Mouse (Mus musculus) spleen, adult 2 months (tissue): ENCODE results near the gene Dbnl. TPM values are rescaled to one million over a fixed set of nuclear protein-coding genes. Genes with fewer than 3 reads are reported as not detected.
A peak's percentile ranks its signal among the peaks of the same experiment; 100 is the strongest.

Experiments used
- DNase-seq, 2 experiments: peaks; one replicate each; pipeline versions ENCODE4 v3.0.0 to v3.0.0-alpha.2; 2012 to 2021; ENCODE audit warnings: low spot score in 2 of 2, low read depth in 1 of 2
- H3K27ac ChIP-seq: fragments of 200-500 bp; 2 replicates; pipeline ENCODE4 v1.5.1; 2012; ENCODE audit warnings: low read length, inconsistent platforms; ENCODE audit not compliant: insufficient read depth
- H3K27me3 ChIP-seq: fragments of 200-500 bp; 2 replicates; pipeline ENCODE4 v1.6.1; 2012; ENCODE audit warnings: mild to moderate bottlenecking, moderate library complexity, low read length, inconsistent platforms; ENCODE audit not compliant: control insufficient read depth, insufficient read depth
- H3K36me3 ChIP-seq: fragments of 200-500 bp; 2 replicates; pipeline ENCODE4 v1.6.1; 2012; ENCODE audit warnings: mild to moderate bottlenecking, low read length, inconsistent platforms; ENCODE audit not compliant: control insufficient read depth, insufficient read depth
- H3K4me1 ChIP-seq: fragments of 200-500 bp; 2 replicates; pipeline ENCODE4 v1.6.1; 2011; ENCODE audit warnings: inconsistent platforms; ENCODE audit not compliant: control insufficient read depth, insufficient read depth, insufficient read length
- H3K4me3 ChIP-seq: fragments of 200-500 bp; 2 replicates; pipeline ENCODE4 v1.5.1; 2011; ENCODE audit warnings: mild to moderate bottlenecking, inconsistent platforms; ENCODE audit not compliant: insufficient read depth, insufficient read length; ENCODE audit errors: extremely low read depth
- CTCF ChIP-seq: fragments of 200-500 bp; IDR thresholded peaks from 2 replicates; pipeline ENCODE4 v1.5.1; 2011; ENCODE audit warnings: mild to moderate bottlenecking, inconsistent platforms; ENCODE audit not compliant: insufficient read depth, insufficient read length, insufficient replicate concordance; ENCODE audit errors: extremely low read depth
- POLR2A ChIP-seq: fragments of 200-500 bp; IDR thresholded peaks from 2 replicates; pipeline ENCODE4 v1.6.1; 2011; ENCODE audit warnings: low read depth, low read length, inconsistent platforms
- WGBS: fragments of 180-500 bp; shearing (Covaris S2); methylation state at CpG from one replicate; pipeline ENCODE4 v1.1.7; 2018; 5-methylcytosine and 5-hydroxymethylcytosine counted together
- polyA plus RNA-seq: library from polyadenylated mRNA; depleted of rRNA; stranded (reverse); fragments of >200 nt; gene quantifications from 2 replicates; pipeline ENCODE4 v1.2.3, GENCODE M21; 2012

Dbnl gene
- polyA plus RNA-seq, 1 experiment: 104 TPM

DNA sequence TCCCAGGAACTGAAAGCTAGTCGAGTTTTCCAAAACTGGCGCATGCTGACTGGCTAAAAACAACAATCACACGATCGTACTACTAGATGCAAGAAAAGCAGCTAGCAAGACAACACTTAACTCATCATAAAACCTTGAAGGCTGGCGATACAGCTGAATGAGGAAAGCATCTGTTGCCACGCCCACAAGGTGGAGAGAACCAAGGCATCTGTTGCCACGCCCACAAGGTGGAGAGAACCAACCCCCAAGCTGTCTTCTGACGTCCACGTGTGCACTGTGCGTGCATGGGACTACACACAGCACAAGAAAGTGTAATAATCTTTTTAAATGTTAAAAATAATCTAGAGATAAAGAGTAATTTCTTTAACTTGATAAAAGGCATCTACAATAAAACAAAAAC, 25.1 kb downstream of the Dbnl start:
- no peak overlapping the region for H3K4me3 ChIP-seq
- no peak overlapping the region for H3K27ac ChIP-seq
- no peaks in the 10 kb centered on the region for H3K36me3 ChIP-seq
- no peak for DNase-seq
- H3K27me3 ChIP-seq: no peaks in the 10 kb centered on the region
- 82% methylated on average over 10 of the region's 10 CpGs for WGBS
- H3K4me1 ChIP-seq: no peaks in the 10 kb centered on the region
- no peak for TF ChIP-seq POLR2A
- TF ChIP-seq CTCF: no peak

DNA sequence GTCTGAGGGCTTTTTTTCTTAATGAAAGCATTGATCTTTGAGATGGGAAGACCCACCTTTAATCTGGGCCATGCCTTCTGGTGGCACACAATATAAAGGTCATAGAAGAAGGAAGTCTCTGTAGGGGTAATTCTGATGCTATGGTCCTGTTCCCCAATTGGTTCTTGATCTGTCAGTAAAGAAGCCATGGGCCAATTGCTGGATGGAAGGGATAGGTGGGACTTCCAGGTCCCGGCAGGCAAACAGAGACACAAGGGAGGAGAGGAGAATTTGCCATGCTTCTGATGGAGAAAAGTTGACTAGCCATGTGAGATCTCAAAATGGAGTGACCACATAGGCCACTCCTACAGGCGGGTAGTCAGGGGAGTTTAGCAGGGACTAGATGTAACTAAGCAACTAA, 30.9 kb downstream of the Dbnl start:
- WGBS: 88% methylated on average over 2 of the region's 2 CpGs
- Histone ChIP-seq H3K4me1 (no peaks in the 10 kb centered on the region), H3K27ac (no peak overlapping the region), H3K36me3 (no peaks in the 10 kb centered on the region), H3K4me3 (no peak overlapping the region), H3K27me3 (no peaks in the 10 kb centered on the region)
- DNase-seq: no peak
- no peak for TF ChIP-seq CTCF
- TF ChIP-seq POLR2A: no peak

DNA sequence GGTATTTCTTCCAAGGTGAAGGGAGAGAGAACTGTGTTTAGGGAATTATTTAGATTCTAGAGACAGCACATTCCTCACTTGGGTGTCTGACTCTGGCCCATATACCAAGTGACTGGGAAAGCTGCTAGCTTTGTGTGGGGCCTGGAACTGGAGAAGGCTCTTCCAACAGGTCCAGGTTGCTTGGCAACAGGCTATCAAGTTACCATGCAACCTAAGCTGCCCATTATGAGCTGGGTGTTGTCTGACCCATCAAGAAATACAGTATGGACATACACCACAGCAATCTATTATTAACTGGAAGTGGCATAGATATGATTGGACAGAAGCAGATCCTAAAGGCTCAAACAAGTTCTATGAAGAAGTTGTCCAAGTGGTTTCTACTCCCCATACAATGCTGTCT, 37.1 kb downstream of the Dbnl start:
- no peak overlapping the region for H3K27ac ChIP-seq
- no peak overlapping the region for H3K4me3 ChIP-seq
- H3K36me3 ChIP-seq: peaks cover 17% of the 10 kb centered on the region
- H3K4me1 ChIP-seq: peaks cover 8% of the 10 kb centered on the region; the same call in 1 of the 2 replicates
- TF ChIP-seq CTCF (no peak), POLR2A (no peak)
- H3K27me3 ChIP-seq: no peaks in the 10 kb centered on the region
- DNase-seq: no peak

DNA sequence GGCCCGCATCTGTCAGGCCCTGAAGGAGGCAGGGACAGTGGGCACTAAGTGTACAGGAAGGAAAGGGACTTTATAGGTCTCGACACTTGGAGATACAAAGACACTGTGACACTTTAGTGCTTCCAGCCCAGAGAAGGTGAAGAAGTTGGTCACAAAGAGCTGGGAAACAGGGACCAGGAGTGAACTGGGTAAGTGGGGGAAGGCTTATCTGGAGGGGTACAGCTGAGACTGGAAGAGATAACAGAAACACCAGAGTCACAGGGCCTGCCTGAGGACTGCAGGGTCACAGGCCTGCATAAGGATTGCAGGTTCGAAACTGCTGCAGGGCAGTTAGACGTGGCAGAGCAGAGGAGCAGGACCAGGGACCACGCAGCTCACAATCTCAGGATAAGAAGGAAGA, 39.6 kb downstream of the Dbnl start:
- DNase-seq: no peak
- WGBS: 84% methylated on average over 5 of the region's 5 CpGs
- Histone ChIP-seq H3K4me3 (no peak overlapping the region), H3K36me3 (peaks cover 27% of the 10 kb centered on the region), H3K4me1 (peaks cover 10% of the 10 kb centered on the region), H3K27me3 (no peaks in the 10 kb centered on the region), H3K27ac (no peak overlapping the region)
- TF ChIP-seq CTCF (no peak), POLR2A (no peak)

DNA sequence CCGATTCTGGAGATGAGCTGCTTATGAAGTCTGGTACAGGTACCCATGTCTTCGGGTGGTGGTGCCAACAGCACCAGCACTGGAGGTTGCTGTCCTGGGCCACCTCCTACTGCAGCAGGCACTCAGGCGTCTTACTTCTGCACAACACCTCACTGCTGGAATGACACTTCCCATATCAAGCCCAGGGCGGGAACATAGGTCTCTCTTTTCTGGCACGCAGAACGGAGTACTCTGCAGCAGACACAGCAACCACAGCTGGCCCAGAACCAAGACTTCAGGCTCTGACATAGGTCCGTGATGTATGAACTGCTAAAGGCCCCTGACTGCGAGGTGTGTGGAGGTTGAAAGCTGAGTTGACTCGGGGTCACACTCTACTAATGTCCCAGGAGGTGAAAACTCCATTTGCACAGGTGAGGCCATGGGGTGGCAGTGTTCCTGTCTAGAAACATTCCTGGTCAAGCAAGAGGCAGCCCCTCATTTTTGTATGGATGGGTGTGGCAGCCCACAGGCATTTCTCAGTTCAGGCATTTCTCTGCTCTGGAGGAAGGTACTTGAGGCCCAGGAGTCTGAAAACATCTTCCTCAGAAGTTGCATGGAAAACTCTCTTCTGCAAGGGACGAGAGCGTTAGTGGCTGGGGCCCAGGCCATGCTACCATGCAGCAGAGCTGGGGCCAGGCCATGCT, 40.4 kb downstream of the Dbnl start:
- H3K36me3 ChIP-seq: peaks cover 31% of the 10 kb centered on the region
- H3K27ac ChIP-seq: no peak overlapping the region
- TF ChIP-seq POLR2A (no peak), CTCF (no peak)
- H3K4me1 ChIP-seq: peaks cover 10% of the 10 kb centered on the region
- DNase-seq: no peak
- no peak overlapping the region for H3K4me3 ChIP-seq
- no peaks in the 10 kb centered on the region for H3K27me3 ChIP-seq
- WGBS: 78% methylated on average over 11 of the region's 11 CpGs

DNA sequence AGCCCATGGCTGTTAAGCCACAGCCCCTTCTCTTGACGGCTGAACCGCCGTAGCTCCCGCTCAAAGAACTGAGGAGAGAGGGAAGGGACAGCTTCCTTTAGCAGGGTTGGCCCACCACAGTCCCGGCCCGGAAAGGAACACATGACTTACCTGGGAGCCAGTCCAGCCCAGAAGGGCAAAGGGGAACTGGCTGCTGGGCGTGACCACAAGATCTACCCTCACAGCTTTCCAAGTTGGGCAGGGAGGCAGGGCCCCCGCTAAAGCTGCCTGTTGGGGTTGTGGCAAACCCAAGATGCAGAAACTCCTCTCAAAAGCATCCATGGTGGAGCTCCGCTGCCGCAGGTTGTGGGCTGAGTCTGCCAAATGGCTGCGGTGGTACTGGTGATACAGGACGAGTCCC, 41.0 kb downstream of the Dbnl start:
- H3K4me1 ChIP-seq: peaks cover 10% of the 10 kb centered on the region
- WGBS: 47% methylated on average over 12 of the region's 12 CpGs

DNA sequence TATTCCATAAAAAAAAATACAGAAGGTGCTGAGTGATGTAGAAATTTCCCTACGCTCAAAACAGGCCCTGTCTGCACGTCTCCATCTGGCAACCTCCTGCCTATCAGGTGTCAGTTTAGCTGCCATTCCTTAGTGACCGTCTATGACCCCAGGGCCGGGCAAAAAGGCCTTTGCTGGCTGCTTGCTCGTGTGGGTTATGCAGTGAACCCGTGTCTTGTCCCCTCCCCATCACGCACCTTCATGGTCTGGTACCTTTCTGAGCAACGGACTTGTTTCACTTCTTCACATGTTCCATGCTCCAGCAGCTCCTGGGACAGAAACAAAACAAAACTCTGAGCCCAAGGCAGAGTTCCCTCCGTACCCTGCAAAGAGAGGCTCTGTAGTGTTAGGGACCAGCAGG, 46.2 kb downstream of the Dbnl start:
- WGBS: 46% methylated on average over 9 of the region's 9 CpGs
- Histone ChIP-seq H3K27ac (peak overlapping the region; percentile 44; the same call in 1 of the 2 replicates), H3K36me3 (peaks cover 21% of the 10 kb centered on the region), H3K27me3 (no peaks in the 10 kb centered on the region), H3K4me3 (no peak overlapping the region), H3K4me1 (peaks cover 13% of the 10 kb centered on the region)
- TF ChIP-seq CTCF (no peak), POLR2A (no peak)
- DNase-seq: peak in 1 of 2 experiments; percentile 22

More for the DNA sequence above, 41.0 kb downstream of the Dbnl start:
- DNase-seq: no peak
- Histone ChIP-seq H3K36me3 (peaks cover 33% of the 10 kb centered on the region), H3K4me3 (no peak overlapping the region), H3K27ac (peak overlapping the region; percentile 17), H3K27me3 (no peaks in the 10 kb centered on the region)
- TF ChIP-seq CTCF (no peak), POLR2A (no peak)
